Mouse (Mus musculus) lung, postnatal 0 days (tissue): Measurements from ENCODE around the gene Zfp385a. TPM values are rescaled to one million over a fixed set of nuclear protein-coding genes. Genes with fewer than 3 reads are reported as not detected.

Experiments
- ATAC-seq: fragments of 200-750 bp; cut with Nextera tagmentation; 2 replicates; pipeline ENCODE4 v1.8.0; 2017; ENCODE audit warnings: moderate library complexity
- DNase-seq: peaks from one replicate; pipeline ENCODE4 v3.0.0-alpha.2; 2016; ENCODE audit warnings: low spot score
- H3K27ac ChIP-seq: fragments of 300-500 bp; sonication (generic); 2 replicates; pipeline ENCODE4 v1.5.1; 2014; ENCODE audit warnings: antibody characterized with exemption, mild to moderate bottlenecking, low read length, mixed read lengths
- H3K27me3 ChIP-seq: fragments of 300-500 bp; sonication (generic); replicated peaks from 2 replicates; pipeline ENCODE4 v1.6.1; 2014; ENCODE audit warnings: low read length, mixed read lengths; ENCODE audit not compliant: insufficient read depth
- H3K36me3 ChIP-seq: fragments of 300-500 bp; sonication (generic); 2 replicates; pipeline ENCODE4 v1.6.1; 2014; ENCODE audit warnings: low read length, mixed read lengths; ENCODE audit not compliant: insufficient read depth
- H3K4me1 ChIP-seq: fragments of 300-500 bp; sonication (generic); 2 replicates; pipeline ENCODE4 v1.6.1; 2014; ENCODE audit warnings: antibody characterized with exemption, low read depth, low read length, mixed read lengths; ENCODE audit not compliant: insufficient read depth
- H3K4me2 ChIP-seq: fragments of 300-500 bp; sonication (generic); replicated peaks from 2 replicates; pipeline ENCODE4 v1.6.1; 2014; ENCODE audit warnings: low read depth, mild to moderate bottlenecking, low read length, moderate library complexity, mixed read lengths
- H3K4me3 ChIP-seq: fragments of 300-500 bp; sonication (generic); 2 replicates; pipeline ENCODE4 v1.5.1; 2014; ENCODE audit warnings: low read depth, low read length
- H3K9ac ChIP-seq: fragments of 300-500 bp; sonication (generic); replicated peaks from 2 replicates; pipeline ENCODE4 v1.6.1; 2014; ENCODE audit warnings: low read depth, mild to moderate bottlenecking
- H3K9me3 ChIP-seq: fragments of 300-500 bp; sonication (generic); 2 replicates; pipeline ENCODE4 v1.6.1; 2016; ENCODE audit warnings: low read length, mixed read lengths
- CTCF ChIP-seq: IDR thresholded peaks from 2 replicates; pipeline ENCODE4 v1.5.1; 2016; ENCODE audit warnings: antibody characterized with exemption, mild to moderate bottlenecking
- EP300 ChIP-seq: IDR thresholded peaks from 2 replicates; pipeline ENCODE4 v1.6.1; 2016; ENCODE audit warnings: antibody characterized with exemption, mild to moderate bottlenecking, control low read depth
- WGBS: fragments of 180-500 bp; shearing (Covaris S2); extraction: QIAGEN DNeasy Blood & Tissue Kit; methylation state at CpG from one replicate; pipeline ENCODE4 v1.1.7; 2014; 5-methylcytosine and 5-hydroxymethylcytosine counted together
- polyA plus RNA-seq: library from polyadenylated mRNA; unstranded; fragments of >200 nt; fragmentation: Nextera tagmentation; extraction: Ambion mirVana; gene quantifications from 2 replicates; pipeline ENCODE4 v1.2.1, GENCODE M21; 2015

Gene Zfp385a
- polyA plus RNA-seq, 1 experiment from 2014 or later: 6.5 TPM

GRCm38 (mm10) chr15:103323455-103324247 lies 16.2 kb downstream of the Zfp385a start:
- Histone ChIP-seq H3K27ac (peak overlapping the region; percentile 8; the same call in 1 of the 2 replicates), H3K27me3 (no peaks in the 10 kb centered on the region), H3K36me3 (no peaks in the 10 kb centered on the region), H3K9ac (peak overlapping the region; percentile 59; the same call in 1 of the 2 replicates), H3K4me1 (peaks cover 7% of the 10 kb centered on the region; the same call in 1 of the 2 replicates), H3K9me3 (no peaks in the 10 kb centered on the region), H3K4me2 (peak overlapping the region; percentile 89), H3K4me3 (peak overlapping the region; percentile 67)
- DNase-seq (peak; percentile 91), ATAC-seq (peak; percentile 98)
- WGBS: 3% methylated on average over 17 of the region's 40 CpGs
- peak; percentile 97 for TF ChIP-seq CTCF
- TF ChIP-seq EP300: no peak

- Histone ChIP-seq H3K27ac (no peak overlapping the region), H3K4me2 (peak overlapping the region; percentile 89), H3K9ac (peak overlapping the region; percentile 59; the same call in 1 of the 2 replicates), H3K27me3 (no peaks in the 10 kb centered on the region), H3K4me1 (peaks cover 7% of the 10 kb centered on the region; the same call in 1 of the 2 replicates), H3K9me3 (no peaks in the 10 kb centered on the region), H3K36me3 (no peaks in the 10 kb centered on the region), H3K4me3 (peak overlapping the region; percentile 67)
- peak; percentile 61 for ATAC-seq
- TF ChIP-seq EP300 (no peak), CTCF (no peak)
- no peak for DNase-seq
- 2% methylated on average over 11 of the region's 26 CpGs for WGBS
Observed at GRCm38 (mm10) chr15:103323070-103323454, 16.8 kb downstream of the Zfp385a start.

GRCm38 (mm10) chr15:103322396-103322795 lies 17.5 kb downstream of the Zfp385a start:
- Histone ChIP-seq H3K27me3 (no peaks in the 10 kb centered on the region), H3K4me2 (peak overlapping the region; percentile 89), H3K36me3 (no peaks in the 10 kb centered on the region), H3K4me3 (peak overlapping the region; percentile 67), H3K9ac (peak overlapping the region; percentile 59; the same call in 1 of the 2 replicates), H3K4me1 (peaks cover 7% of the 10 kb centered on the region; the same call in 1 of the 2 replicates), H3K27ac (no peak overlapping the region), H3K9me3 (no peaks in the 10 kb centered on the region)
- no peak for ATAC-seq
- DNase-seq: no peak
- TF ChIP-seq CTCF: no peak
- no peak for TF ChIP-seq EP300
- WGBS: 61% methylated on average over 4 of the region's 4 CpGs

GRCm38 (mm10) chr15:103321076-103321475 lies 18.8 kb downstream of the Zfp385a start:
- Histone ChIP-seq H3K27ac (no peak overlapping the region), H3K4me1 (peaks cover 7% of the 10 kb centered on the region; the same call in 1 of the 2 replicates), H3K4me3 (no peak overlapping the region), H3K9me3 (no peaks in the 10 kb centered on the region), H3K27me3 (no peaks in the 10 kb centered on the region), H3K4me2 (no peak overlapping the region), H3K36me3 (no peaks in the 10 kb centered on the region), H3K9ac (no peak overlapping the region)
- 67% methylated on average over 1 of the region's 1 CpGs for WGBS
- TF ChIP-seq CTCF: peak; percentile 71
- TF ChIP-seq EP300: no peak
- DNase-seq: no peak
- no peak for ATAC-seq

GRCm38 (mm10) chr15:103318201-103318816 lies 21.6 kb downstream of the Zfp385a start:
- DNase-seq (no peak), ATAC-seq (no peak)
- peaks cover 15% of the 10 kb centered on the region; the same call in 1 of the 2 replicates for H3K4me1 ChIP-seq
- H3K4me3 ChIP-seq: no peak overlapping the region
- H3K36me3 ChIP-seq: no peaks in the 10 kb centered on the region
- no peak overlapping the region for H3K27ac ChIP-seq
- TF ChIP-seq EP300: no peak
- no peak for TF ChIP-seq CTCF
- H3K9ac ChIP-seq: no peak overlapping the region
- WGBS: 80% methylated on average over 3 of the region's 3 CpGs
- no peak overlapping the region for H3K4me2 ChIP-seq
- H3K27me3 ChIP-seq: no peaks in the 10 kb centered on the region
- H3K9me3 ChIP-seq: no peaks in the 10 kb centered on the region

- Histone ChIP-seq H3K27me3 (no peaks in the 10 kb centered on the region), H3K9me3 (no peaks in the 10 kb centered on the region), H3K4me1 (peaks cover 14% of the 10 kb centered on the region; the same call in 1 of the 2 replicates), H3K27ac (no peak overlapping the region), H3K4me2 (no peak overlapping the region), H3K4me3 (no peak overlapping the region), H3K36me3 (no peaks in the 10 kb centered on the region), H3K9ac (no peak overlapping the region)
- 90% methylated on average over 8 of the region's 8 CpGs for WGBS
- DNase-seq: no peak
- TF ChIP-seq CTCF (no peak), EP300 (no peak)
- no peak for ATAC-seq
Observed at GRCm38 (mm10) chr15:103317731-103318130, 22.2 kb downstream of the Zfp385a start.
